Mouse (Mus musculus) forebrain, embryonic 13.5 days (tissue): ENCODE data around the gene Dnmt1. TPM values are rescaled to one million over a fixed set of nuclear protein-coding genes. Genes with fewer than 3 reads are reported as not detected.

Source experiments
- ATAC-seq: fragments of 200-750 bp; cut with Nextera tagmentation; 2 replicates; pipeline ENCODE4 v1.8.0; 2017
- H3K27ac ChIP-seq: fragments of 300-500 bp; sonication (generic); 2 replicates; pipeline ENCODE4 v1.5.1; 2015; ENCODE audit warnings: inconsistent platforms, mild to moderate bottlenecking, moderate library complexity
- H3K27me3 ChIP-seq: fragments of 300-500 bp; sonication (generic); 2 replicates; pipeline ENCODE4 v1.6.1; 2015; ENCODE audit warnings: mild to moderate bottlenecking, inconsistent platforms
- H3K36me3 ChIP-seq: fragments of 300-500 bp; sonication (generic); 2 replicates; pipeline ENCODE4 v1.6.1; 2015; ENCODE audit warnings: mild to moderate bottlenecking, inconsistent platforms; ENCODE audit not compliant: poor library complexity, severe bottlenecking
- H3K4me1 ChIP-seq: fragments of 300-500 bp; sonication (generic); 2 replicates; pipeline ENCODE4 v1.6.1; 2015; ENCODE audit warnings: inconsistent platforms
- H3K4me2 ChIP-seq: fragments of 300-500 bp; sonication (generic); 2 replicates; pipeline ENCODE4 v1.6.1; 2015; ENCODE audit warnings: inconsistent platforms, mild to moderate bottlenecking, moderate library complexity
- H3K4me3 ChIP-seq: fragments of 300-500 bp; sonication (generic); 2 replicates; pipeline ENCODE4 v1.5.1; 2015; ENCODE audit warnings: mild to moderate bottlenecking, inconsistent platforms
- H3K9ac ChIP-seq: fragments of 300-500 bp; sonication (generic); 2 replicates; pipeline ENCODE4 v1.6.1; 2015; ENCODE audit warnings: mild to moderate bottlenecking, inconsistent platforms
- H3K9me3 ChIP-seq: fragments of 300-500 bp; sonication (generic); replicated peaks from 2 replicates; pipeline ENCODE4 v1.6.1; 2016; ENCODE audit warnings: inconsistent platforms
- WGBS: fragments of 180-500 bp; shearing (Covaris S2); methylation state at CpG from one replicate; pipeline ENCODE4 v1.1.7; 2015; 5-methylcytosine and 5-hydroxymethylcytosine counted together
- polyA plus RNA-seq: library from polyadenylated mRNA; unstranded; fragments of >200 nt; fragmentation: Nextera tagmentation; extraction: Ambion mirVana; gene quantifications from 2 replicates; pipeline ENCODE4 v1.2.1, GENCODE M21; 2015

Gene Dnmt1
- polyA plus RNA-seq, 1 experiment from 2014 or later, result 92.4 TPM

GRCm38 (mm10) chr9:20898511-20899073 is 61.1 kb downstream of the Dnmt1 start, which contains the start of gene Eif3g:
TSS of gene Eif3g (minus strand) at chr9:20898623.
- peak within 1 kb of the TSS; percentile 97 for H3K4me3 ChIP-seq
- peak; percentile 90 for ATAC-seq
- H3K36me3 ChIP-seq, result peaks cover 37% of the 10 kb centered on the region
- peak within 1 kb of the TSS; percentile 95 for H3K9ac ChIP-seq
- H3K4me1 ChIP-seq, result peaks cover 15% of the 10 kb centered on the region
- WGBS, result 5% methylated on average over 34 of the region's 34 CpGs
- peak within 1 kb of the TSS; percentile 99 for H3K4me2 ChIP-seq
- H3K27ac ChIP-seq, result 0 out of 2 replicates have a peak within 1 kb of the TSS, but pooled peaks have one; percentile 8
- peaks cover 3% of the 10 kb centered on the region; the same call in 1 of the 2 replicates for H3K27me3 ChIP-seq
- H3K9me3 ChIP-seq, result no peaks in the 10 kb centered on the region

DNA sequence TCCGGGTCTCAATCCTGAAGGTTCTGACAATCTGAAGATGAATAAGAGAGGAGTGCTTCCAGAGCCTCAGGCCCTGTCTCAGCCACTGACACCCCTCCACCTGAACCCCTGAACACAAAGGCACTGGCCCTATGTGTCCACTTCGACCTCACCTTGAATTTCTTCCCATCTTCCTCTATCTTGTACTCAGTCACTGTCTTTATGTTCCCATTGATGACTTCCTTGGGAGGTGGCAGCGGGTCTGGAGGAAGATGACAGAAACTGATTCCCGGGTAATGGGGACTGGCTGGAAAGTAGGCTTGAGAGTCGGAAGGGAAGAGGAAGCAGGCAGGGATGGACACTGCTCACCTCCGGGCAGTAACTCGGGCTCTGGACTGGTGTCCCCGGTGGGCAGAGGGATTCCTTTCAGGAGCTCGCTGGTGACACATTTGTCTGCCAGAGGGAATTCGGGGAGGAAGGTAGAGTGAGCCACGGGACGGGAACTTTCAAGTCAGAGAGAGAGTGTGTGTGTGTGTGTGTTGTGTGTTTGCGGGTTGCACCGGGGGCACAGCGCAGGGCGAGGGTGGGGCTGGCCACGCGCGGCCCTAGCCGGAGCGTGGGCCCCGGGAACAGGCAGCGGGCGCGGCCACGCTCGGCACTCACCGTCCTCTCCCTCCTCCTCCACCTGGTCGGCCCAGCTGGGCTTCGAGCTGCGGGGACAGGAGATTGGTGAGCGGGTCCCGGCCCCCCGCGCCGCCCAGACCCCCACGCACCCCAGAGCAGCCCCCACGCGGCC is 61.8 kb downstream of the Dnmt1 start:
- H3K9ac ChIP-seq, result peak overlapping the region; percentile 95
- H3K4me1 ChIP-seq, result peaks cover 15% of the 10 kb centered on the region
- H3K27me3 ChIP-seq, result peaks cover 3% of the 10 kb centered on the region; the same call in 1 of the 2 replicates
- peak; percentile 56; the same call in 1 of the 2 replicates for ATAC-seq
- H3K27ac ChIP-seq, result 0 out of 2 replicates have a peak overlapping the region, but pooled peaks have one; percentile 8
- WGBS, result 5% methylated on average over 33 of the region's 39 CpGs
- peaks cover 43% of the 10 kb centered on the region for H3K36me3 ChIP-seq
- H3K9me3 ChIP-seq, result no peaks in the 10 kb centered on the region
- peak overlapping the region; percentile 99 for H3K4me2 ChIP-seq
- peak overlapping the region; percentile 97 for H3K4me3 ChIP-seq

GRCm38 (mm10) chr9:20895382-20895781 is 64.3 kb downstream of the Dnmt1 start:
- WGBS, result 97% methylated on average over 9 of the region's 9 CpGs

DNA sequence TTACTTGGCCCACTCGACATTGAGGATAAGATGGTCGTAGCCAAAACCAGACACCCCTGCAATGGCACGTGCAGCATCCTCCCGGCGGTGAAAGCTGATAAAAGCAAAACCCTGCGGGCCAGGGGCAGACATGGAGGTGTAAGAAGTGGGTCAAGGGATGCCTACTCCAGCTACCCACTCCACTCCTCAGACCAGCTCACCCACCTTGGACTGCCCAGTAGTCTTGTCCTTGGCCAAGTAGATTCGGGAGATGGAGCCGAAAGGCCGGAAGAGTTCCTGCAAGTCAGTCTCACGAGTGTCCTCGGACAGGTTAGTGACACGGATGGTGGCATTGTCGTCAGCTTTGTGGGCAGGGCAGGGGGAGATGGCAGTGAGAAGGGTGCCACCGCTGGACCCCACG is 65.1 kb downstream of the Dnmt1 start:
- Histone ChIP-seq H3K4me1 (peaks cover 16% of the 10 kb centered on the region), H3K9me3 (no peaks in the 10 kb centered on the region), H3K9ac (no peak overlapping the region), H3K4me2 (no peak overlapping the region), H3K36me3 (peaks cover 75% of the 10 kb centered on the region), H3K27ac (no peak overlapping the region), H3K27me3 (no peaks in the 10 kb centered on the region), H3K4me3 (no peak overlapping the region)
- 92% methylated on average over 15 of the region's 15 CpGs for WGBS
- ATAC-seq, result no peak

More at GRCm38 (mm10) chr9:20895382-20895781, 64.3 kb downstream of the Dnmt1 start:
- ATAC-seq, result no peak
- Histone ChIP-seq H3K9me3 (no peaks in the 10 kb centered on the region), H3K36me3 (peaks cover 68% of the 10 kb centered on the region), H3K4me2 (no peak overlapping the region), H3K4me3 (no peak overlapping the region), H3K27ac (no peak overlapping the region), H3K9ac (no peak overlapping the region), H3K27me3 (no peaks in the 10 kb centered on the region), H3K4me1 (peaks cover 15% of the 10 kb centered on the region)

GRCm38 (mm10) chr9:20893590-20894343 is 65.9 kb downstream of the Dnmt1 start:
- ATAC-seq, result no peak
- Histone ChIP-seq H3K4me1 (peaks cover 25% of the 10 kb centered on the region), H3K4me3 (no peak overlapping the region), H3K9me3 (no peaks in the 10 kb centered on the region), H3K27ac (no peak overlapping the region), H3K27me3 (no peaks in the 10 kb centered on the region), H3K4me2 (no peak overlapping the region), H3K36me3 (peaks cover 79% of the 10 kb centered on the region), H3K9ac (no peak overlapping the region)
- WGBS, result 88% methylated on average over 13 of the region's 13 CpGs

DNA sequence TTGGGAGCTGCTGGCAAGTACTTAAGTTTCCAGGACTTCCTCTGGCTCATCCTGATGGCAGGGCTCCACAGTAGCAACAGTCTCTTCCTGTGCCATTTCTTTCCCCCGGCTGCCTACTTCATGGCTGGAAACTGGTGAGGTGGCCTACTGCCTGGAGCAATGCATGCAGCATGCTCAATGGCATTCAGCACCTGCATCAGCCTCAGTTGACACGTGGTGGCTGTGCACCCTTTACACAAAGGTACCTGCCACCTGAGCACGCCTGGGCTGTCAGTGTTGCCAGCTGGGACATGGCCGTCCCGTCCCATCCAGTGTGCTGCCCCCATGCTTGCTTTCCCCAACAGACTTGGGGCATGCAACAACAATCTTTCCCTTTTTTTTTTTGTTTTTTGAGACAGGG is 66.6 kb downstream of the Dnmt1 start:
- no peaks in the 10 kb centered on the region for H3K9me3 ChIP-seq
- H3K27ac ChIP-seq, result no peak overlapping the region
- H3K4me1 ChIP-seq, result peaks cover 28% of the 10 kb centered on the region
- H3K36me3 ChIP-seq, result peaks cover 79% of the 10 kb centered on the region
- no peak for ATAC-seq
- H3K9ac ChIP-seq, result no peak overlapping the region
- WGBS, result 67% methylated on average over 5 of the region's 5 CpGs
- H3K4me2 ChIP-seq, result no peak overlapping the region
- H3K27me3 ChIP-seq, result no peaks in the 10 kb centered on the region
- H3K4me3 ChIP-seq, result no peak overlapping the region

DNA sequence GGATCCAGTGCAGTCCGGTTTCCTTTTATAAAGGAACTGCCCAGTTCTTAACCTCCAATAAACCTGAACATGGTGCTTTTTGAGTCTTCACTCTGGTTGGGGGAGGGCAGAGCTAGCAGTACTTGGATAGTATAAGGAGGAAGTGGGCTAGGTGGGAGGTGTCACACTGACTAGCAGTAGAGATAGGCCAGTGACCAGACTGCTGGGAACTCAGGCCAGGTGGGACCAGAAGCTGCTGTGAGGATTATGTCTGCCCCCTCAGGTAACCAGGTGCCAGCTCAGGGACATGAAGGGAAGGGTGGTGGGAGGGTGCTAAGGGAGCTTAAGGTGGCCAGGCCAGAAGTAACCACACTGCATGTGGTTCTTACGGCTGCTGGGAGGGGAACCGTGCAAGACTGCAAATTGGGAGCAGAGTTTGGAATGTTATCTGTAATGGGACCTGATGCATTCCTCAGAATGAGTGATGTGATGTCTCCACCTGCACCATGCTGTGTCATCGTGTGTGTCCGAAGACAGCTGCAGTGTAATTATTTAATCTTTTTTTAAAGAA is 67.5 kb downstream of the Dnmt1 start:
- Histone ChIP-seq H3K9ac (no peak overlapping the region), H3K4me3 (no peak overlapping the region), H3K9me3 (no peaks in the 10 kb centered on the region), H3K4me1 (peaks cover 21% of the 10 kb centered on the region), H3K27me3 (no peaks in the 10 kb centered on the region), H3K4me2 (no peak overlapping the region), H3K27ac (no peak overlapping the region), H3K36me3 (peaks cover 79% of the 10 kb centered on the region)
- 75% methylated on average over 5 of the region's 5 CpGs for WGBS
- ATAC-seq, result no peak

GRCm38 (mm10) chr9:20891339-20892103 is 68.2 kb downstream of the Dnmt1 start:
- WGBS, result 84% methylated on average over 26 of the region's 26 CpGs

GRCm38 (mm10) chr9:20890411-20890810 is 69.3 kb downstream of the Dnmt1 start:
- Histone ChIP-seq H3K27ac (no peak overlapping the region), H3K4me1 (peaks cover 17% of the 10 kb centered on the region), H3K27me3 (no peaks in the 10 kb centered on the region), H3K4me3 (no peak overlapping the region), H3K4me2 (no peak overlapping the region), H3K9ac (no peak overlapping the region), H3K36me3 (peaks cover 62% of the 10 kb centered on the region), H3K9me3 (no peaks in the 10 kb centered on the region)
- no peak for ATAC-seq
- 92% methylated on average over 5 of the region's 5 CpGs for WGBS

More at GRCm38 (mm10) chr9:20891339-20892103, 68.2 kb downstream of the Dnmt1 start:
- H3K9ac ChIP-seq, result no peak overlapping the region
- H3K27ac ChIP-seq, result no peak overlapping the region
- H3K4me3 ChIP-seq, result no peak overlapping the region
- H3K36me3 ChIP-seq, result peaks cover 73% of the 10 kb centered on the region
- H3K4me1 ChIP-seq, result peaks cover 17% of the 10 kb centered on the region
- H3K4me2 ChIP-seq, result no peak overlapping the region
- no peak for ATAC-seq
- H3K27me3 ChIP-seq, result no peaks in the 10 kb centered on the region
- no peaks in the 10 kb centered on the region for H3K9me3 ChIP-seq

DNA sequence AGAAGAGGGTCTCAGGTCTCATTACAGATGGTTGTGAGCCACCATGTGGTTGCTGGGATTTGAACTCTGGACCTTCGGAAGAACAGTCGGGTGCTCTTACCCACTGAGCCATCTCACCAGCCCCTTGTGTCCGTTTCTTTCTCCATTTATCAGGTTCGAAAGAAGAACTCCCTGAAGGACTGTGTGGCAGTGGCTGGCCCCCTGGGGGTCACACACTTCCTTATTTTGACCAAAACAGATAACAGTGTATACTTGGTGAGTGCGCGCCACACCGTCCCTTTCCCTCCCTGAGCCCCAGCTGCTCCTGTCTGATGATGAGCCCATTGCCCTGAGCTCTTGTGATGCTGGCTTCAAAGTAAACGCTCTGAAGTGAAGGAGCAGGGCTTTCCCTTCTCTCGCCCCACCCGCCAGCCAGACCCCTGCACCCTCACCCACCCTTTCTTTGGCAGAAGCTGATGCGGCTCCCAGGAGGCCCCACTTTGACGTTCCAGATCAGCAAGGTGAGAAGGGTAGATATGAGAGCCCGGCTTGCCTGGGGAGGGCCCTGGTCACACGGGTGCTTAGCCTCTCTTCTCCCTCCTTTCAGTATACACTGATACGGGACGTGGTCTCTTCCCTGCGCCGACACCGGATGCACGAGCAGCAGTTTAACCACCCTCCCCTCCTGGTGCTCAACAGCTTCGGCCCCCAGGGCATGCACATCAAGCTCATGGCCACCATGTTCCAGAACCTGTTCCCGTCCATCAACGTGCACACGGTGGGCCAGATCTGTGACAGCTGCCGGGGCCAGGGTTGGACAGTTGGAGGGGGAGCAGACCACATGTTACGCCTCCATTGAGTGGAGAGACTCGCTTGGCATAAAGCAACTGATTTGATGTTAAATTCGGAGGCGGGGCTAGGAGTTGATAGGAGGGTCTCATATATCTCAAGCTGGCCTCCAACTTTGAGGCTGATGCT is 70.2 kb downstream of the Dnmt1 start:
- 85% methylated on average over 29 of the region's 29 CpGs for WGBS
- Histone ChIP-seq H3K27ac (no peak overlapping the region), H3K4me2 (peak overlapping the region; percentile 94), H3K9me3 (no peaks in the 10 kb centered on the region), H3K4me3 (peak overlapping the region; percentile 95), H3K36me3 (peaks cover 52% of the 10 kb centered on the region), H3K27me3 (no peaks in the 10 kb centered on the region), H3K9ac (no peak overlapping the region; the same call in 1 of the 2 replicates), H3K4me1 (peaks cover 17% of the 10 kb centered on the region)
- no peak for ATAC-seq
